1 mouse cellular context compared by ENCODE assay signal in the genomic region with DNA sequence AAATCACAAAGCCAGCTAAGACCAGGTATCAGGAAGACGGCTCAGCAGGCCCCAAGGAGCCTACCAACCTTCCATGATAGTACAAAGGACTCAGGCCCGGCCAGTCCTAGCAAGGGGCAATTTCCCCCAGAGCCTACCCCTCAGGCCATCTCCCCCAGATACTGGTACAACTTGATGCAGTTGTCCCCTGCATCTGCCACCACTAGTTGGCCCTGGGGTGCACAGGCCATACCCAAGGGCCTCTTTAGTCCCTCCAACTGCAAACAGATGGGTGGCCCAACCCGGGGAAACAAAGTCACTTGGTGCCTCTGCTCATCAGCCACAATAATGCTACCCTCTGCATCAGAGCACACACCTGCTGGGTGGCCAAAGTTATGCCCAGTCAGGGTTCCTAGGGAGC.
TF ChIP-seq lines count a peak whose summit lies in the region.

No protein-coding gene starts in this region.

TF ChIP-seq in MEL, 35 proteins besides CTCF, POLR2A, EP300 and RAD21:
- no peak for TF ChIP-seq ZC3H11A (IDR thresholded peaks at IDR 0.05; ENCODE audit: low read depth, low read length)
- TF ChIP-seq ZMIZ1 (IDR thresholded peaks at IDR 0.05; ENCODE audit: low read depth, low read length) = no peak
- no peak for TF ChIP-seq ZKSCAN1 (IDR thresholded peaks at IDR 0.05; ENCODE audit: low read depth, low read length)
- TF ChIP-seq MAZ (IDR thresholded peaks at IDR 0.05; ENCODE audit: low read depth, low read length) = 0 out of 2 replicates have a peak, but pooled peaks have one; percentile 4
